In genomic region chr7:115941766-115942165, GRCm38 (mm10) we compare ENCODE assay signal across 10 mouse cellular contexts.
DNase-seq lines count a peak whose midpoint lies in the region; ATAC-seq lines count a peak whose summit lies in the region.
"Had no signal": no experiment of that assay in that cellular context is flagged by ENCODE, and none has a peak within 500 bp of the region (broad histone marks: within the 10 kb centered on the region; RNA-seq: fewer than 3 reads in every experiment).

No protein-coding gene starts in this region.

- no peaks in the 10 kb centered on the region for H3K27me3 ChIP-seq in forebrain, embryonic 12.5 days
- H3K27me3 ChIP-seq in forebrain, embryonic 11.5 days (ENCODE audit: control insufficient read depth, insufficient read depth, low read length), result no peaks in the 10 kb centered on the region
- no peaks in the 10 kb centered on the region for H3K27me3 ChIP-seq in midbrain, embryonic 14.5 days (ENCODE audit: control insufficient read depth, insufficient read depth, low read length)
- H3K27me3 ChIP-seq in midbrain, embryonic 16.5 days (ENCODE audit: control insufficient read depth, insufficient read depth, low read depth, low read length), result no peaks in the 10 kb centered on the region
- H3K27me3 ChIP-seq in limb, embryonic 11.5 days (ENCODE audit: control insufficient read depth, insufficient read depth, low read length), result no peaks in the 10 kb centered on the region

- H3K4me1 ChIP-seq in forebrain, embryonic 12.5 days, result peaks cover 4% of the 10 kb centered on the region
- H3K4me1 ChIP-seq in forebrain, embryonic 11.5 days (replicated peaks; ENCODE audit: control insufficient read depth, insufficient read depth, low read length), result no peaks in the 10 kb centered on the region; the same call in 1 of the 2 replicates
- no peaks in the 10 kb centered on the region for H3K4me1 ChIP-seq in midbrain, embryonic 14.5 days (ENCODE audit: control insufficient read depth, insufficient read depth, low read length)
- H3K4me1 ChIP-seq in midbrain, embryonic 16.5 days (ENCODE audit: control insufficient read depth, insufficient read depth, low read length), result no peaks in the 10 kb centered on the region
- peaks cover 4% of the 10 kb centered on the region; the same call in 1 of the 2 replicates for H3K4me1 ChIP-seq in limb, embryonic 11.5 days (ENCODE audit: control insufficient read depth, insufficient read depth, low read length)

- H3K36me3 ChIP-seq in forebrain, embryonic 12.5 days (replicated peaks), result peaks cover 10% of the 10 kb centered on the region; the same call in 1 of the 2 replicates
- H3K36me3 ChIP-seq in forebrain, embryonic 11.5 days (ENCODE audit: control insufficient read depth, insufficient read depth, low read length), result no peaks in the 10 kb centered on the region; the same call in 1 of the 2 replicates
- no peaks in the 10 kb centered on the region for H3K36me3 ChIP-seq in midbrain, embryonic 14.5 days (ENCODE audit: control insufficient read depth, insufficient read depth, low read length)
- H3K36me3 ChIP-seq in midbrain, embryonic 16.5 days (ENCODE audit: control insufficient read depth, insufficient read depth, low read length), result no peaks in the 10 kb centered on the region
- H3K36me3 ChIP-seq in limb, embryonic 11.5 days (ENCODE audit: control insufficient read depth, insufficient read depth, low read length), result no peaks in the 10 kb centered on the region

- no peak overlapping the region for H3K4me2 ChIP-seq in forebrain, embryonic 12.5 days
- H3K4me2 ChIP-seq in forebrain, embryonic 11.5 days (ENCODE audit: low read depth, low read length, severe bottlenecking), result no peak overlapping the region
- H3K4me2 ChIP-seq in midbrain, embryonic 14.5 days (ENCODE audit: low read length), result no peak overlapping the region
- no peak overlapping the region for H3K4me2 ChIP-seq in midbrain, embryonic 16.5 days (ENCODE audit: low read length)
- H3K4me2 ChIP-seq in limb, embryonic 11.5 days (ENCODE audit: low read depth, severe bottlenecking), result no peak overlapping the region
- H3K4me2 ChIP-seq: hindbrain, embryonic 14.5 days had no signal

- no peak overlapping the region for H3K27ac ChIP-seq in forebrain, embryonic 12.5 days
- H3K27ac ChIP-seq in forebrain, embryonic 11.5 days (ENCODE audit: low read depth, low read length), result no peak overlapping the region
- no peak overlapping the region for H3K27ac ChIP-seq in midbrain, embryonic 14.5 days (replicated peaks; ENCODE audit: low read depth, low read length)
- no peak overlapping the region for H3K27ac ChIP-seq in midbrain, embryonic 16.5 days (ENCODE audit: low read length)
- H3K27ac ChIP-seq in limb, embryonic 11.5 days (replicated peaks; ENCODE audit: low read depth, low read length), result no peak overlapping the region
- H3K27ac ChIP-seq: hindbrain, embryonic 14.5 days had no signal

- no peak overlapping the region for H3K4me3 ChIP-seq in forebrain, embryonic 12.5 days (replicated peaks)
- no peak overlapping the region for H3K4me3 ChIP-seq in forebrain, embryonic 11.5 days (ENCODE audit: low read depth, low read length)
- H3K4me3 ChIP-seq in midbrain, embryonic 14.5 days (replicated peaks; ENCODE audit: low read depth, low read length), result no peak overlapping the region
- H3K4me3 ChIP-seq in midbrain, embryonic 16.5 days (ENCODE audit: low read depth, low read length), result no peak overlapping the region
- no peak overlapping the region for H3K4me3 ChIP-seq in limb, embryonic 11.5 days (ENCODE audit: low read depth, low read length)

- WGBS in forebrain, embryonic 12.5 days, result 67% methylated on average over 6 of the region's 6 CpGs
- WGBS in forebrain, embryonic 11.5 days, result 75% methylated on average over 6 of the region's 6 CpGs
- WGBS in midbrain, embryonic 14.5 days, result 51% methylated on average over 6 of the region's 6 CpGs
- 41% methylated on average over 6 of the region's 6 CpGs for WGBS in midbrain, embryonic 16.5 days
- WGBS in limb, embryonic 11.5 days, result 26% methylated on average over 6 of the region's 6 CpGs

- no peak overlapping the region for H3K9ac ChIP-seq in forebrain, embryonic 12.5 days
- H3K9ac ChIP-seq in forebrain, embryonic 11.5 days (ENCODE audit: low read length), result no peak overlapping the region
- no peak overlapping the region for H3K9ac ChIP-seq in midbrain, embryonic 14.5 days (replicated peaks; ENCODE audit: low read length)
- no peak overlapping the region for H3K9ac ChIP-seq in midbrain, embryonic 16.5 days (ENCODE audit: low read depth, low read length)
- no peak overlapping the region for H3K9ac ChIP-seq in limb, embryonic 11.5 days (ENCODE audit: low read length)
- H3K9ac ChIP-seq: hindbrain, embryonic 14.5 days had no signal

- no peaks in the 10 kb centered on the region for H3K9me3 ChIP-seq in forebrain, embryonic 12.5 days
- H3K9me3 ChIP-seq in forebrain, embryonic 11.5 days (ENCODE audit: control insufficient read depth, low read length), result no peaks in the 10 kb centered on the region
- no peaks in the 10 kb centered on the region for H3K9me3 ChIP-seq in midbrain, embryonic 14.5 days (ENCODE audit: control insufficient read depth, low read length)
- H3K9me3 ChIP-seq in midbrain, embryonic 16.5 days (replicated peaks; ENCODE audit: control insufficient read depth, low read length, poor library complexity, severe bottlenecking), result no peaks in the 10 kb centered on the region
- no peaks in the 10 kb centered on the region for H3K9me3 ChIP-seq in limb, embryonic 11.5 days (ENCODE audit: control insufficient read depth, low read length)

- no peak for DNase-seq in forebrain, embryonic 11.5 days (ENCODE audit: low spot score)
- peak; percentile 27 for DNase-seq in midbrain, embryonic 14.5 days
- DNase-seq in limb, embryonic 11.5 days (ENCODE audit: low spot score), result peak; percentile 45
- peak; percentile 11 to 29 for DNase-seq in spleen, postnatal 36 days (ENCODE audit: low spot score in 2 of 2)
- no peak for DNase-seq in thymus, postnatal 25 days
- no peak for DNase-seq in urinary bladder, postnatal 36 days (ENCODE audit: low spot score in 2 of 2)
- DNase-seq: cerebellum, adult 18-20 months had no signal

- ATAC-seq in forebrain, embryonic 12.5 days (ENCODE audit: low FRiP score), result peak; percentile 33; the same call in 1 of the 2 replicates
- ATAC-seq in forebrain, embryonic 11.5 days (replicated peaks; ENCODE audit: low FRiP score), result no peak
- no peak for ATAC-seq in midbrain, embryonic 14.5 days (ENCODE audit: low FRiP score, low TSS enrichment)
- ATAC-seq in midbrain, embryonic 16.5 days, result no peak
- ATAC-seq in limb, embryonic 11.5 days (ENCODE audit: insufficient number of reproducible peaks, low FRiP score, low TSS enrichment, low read depth), result no peak

Comparison
In these comparisons a context has a peak if more than half of its experiments do, and no peak if none do; other contexts are left out.
1. DNase-seq: peak in midbrain, embryonic 14.5 days (single experiment), limb, embryonic 11.5 days (single experiment) and spleen, postnatal 36 days (2 of 2); none in forebrain, embryonic 11.5 days (single experiment), thymus, postnatal 25 days (single experiment) and urinary bladder, postnatal 36 days (0 of 2).